Mouse (Mus musculus) embryonic facial prominence, embryonic 13.5 days (tissue): Measurements from ENCODE around the gene Dync1i1. TPM values are rescaled to one million over a fixed set of nuclear protein-coding genes. Genes with fewer than 3 reads are reported as not detected.

Experiments used
- ATAC-seq: fragments of 200-750 bp; cut with Nextera tagmentation; 2 replicates; pipeline ENCODE4 v1.8.0; 2017; ENCODE audit warnings: low read depth; ENCODE audit not compliant: insufficient number of reproducible peaks, insufficient read depth, low FRiP score, low TSS enrichment
- H3K27ac ChIP-seq: fragments of 300-500 bp; sonication (generic); 2 replicates; pipeline ENCODE4 v1.5.1; 2015; ENCODE audit warnings: moderate library complexity, mild to moderate bottlenecking, inconsistent platforms
- H3K27me3 ChIP-seq: fragments of 300-500 bp; sonication (generic); 2 replicates; pipeline ENCODE4 v1.6.1; 2015; ENCODE audit warnings: mild to moderate bottlenecking, inconsistent platforms
- H3K36me3 ChIP-seq: fragments of 300-500 bp; sonication (generic); 2 replicates; pipeline ENCODE4 v1.6.1; 2015; ENCODE audit warnings: mild to moderate bottlenecking, inconsistent platforms
- H3K4me1 ChIP-seq: fragments of 300-500 bp; sonication (generic); 2 replicates; pipeline ENCODE4 v1.6.1; 2015; ENCODE audit warnings: inconsistent platforms
- H3K4me2 ChIP-seq: fragments of 300-500 bp; sonication (generic); 2 replicates; pipeline ENCODE4 v1.6.1; 2015; ENCODE audit warnings: moderate library complexity, mild to moderate bottlenecking, inconsistent platforms
- H3K4me3 ChIP-seq: fragments of 300-500 bp; sonication (generic); 2 replicates; pipeline ENCODE4 v1.5.1; 2015; ENCODE audit warnings: mild to moderate bottlenecking, inconsistent platforms
- H3K9ac ChIP-seq: fragments of 300-500 bp; sonication (generic); 2 replicates; pipeline ENCODE4 v1.6.1; 2015; ENCODE audit warnings: mild to moderate bottlenecking, inconsistent platforms
- H3K9me3 ChIP-seq: fragments of 300-500 bp; sonication (generic); 2 replicates; pipeline ENCODE4 v1.6.1; 2016; ENCODE audit warnings: inconsistent platforms
- WGBS: fragments of 180-500 bp; shearing (Covaris S2); methylation state at CpG from one replicate; pipeline ENCODE4 v1.1.7; 2015; ENCODE audit warnings: mixed read lengths; 5-methylcytosine and 5-hydroxymethylcytosine counted together
- polyA plus RNA-seq: library from polyadenylated mRNA; unstranded; fragments of >200 nt; fragmentation: Nextera tagmentation; extraction: Ambion mirVana; gene quantifications from 2 replicates; pipeline ENCODE4 v1.2.1, GENCODE M21; 2015

The Dync1i1 gene
- polyA plus RNA-seq, 1 experiment from 2014 or later = 3.8 TPM

GRCm38 (mm10) chr6:5781752-5782151 is 56.3 kb downstream of the Dync1i1 start:
- ATAC-seq = no peak
- 82% methylated on average over 6 of the region's 6 CpGs for WGBS

DNA sequence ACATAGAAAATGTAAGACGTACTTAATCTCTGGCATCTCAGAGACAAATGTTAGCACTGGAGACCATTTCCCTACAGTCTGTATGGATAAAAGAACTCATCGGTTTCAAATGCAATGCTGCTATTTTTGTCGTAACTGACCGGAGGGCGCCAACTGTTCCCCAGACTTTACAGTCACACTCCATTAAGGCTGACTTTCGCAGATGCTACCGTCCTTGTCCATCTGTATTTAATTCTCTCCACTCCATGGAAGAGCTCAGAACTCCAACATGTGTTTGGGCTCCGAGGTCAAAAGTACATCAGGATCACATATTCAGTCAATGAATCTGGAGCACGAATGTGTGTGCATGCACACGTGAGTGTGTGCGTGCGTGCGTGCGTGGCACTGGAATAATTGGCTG is 58.4 kb downstream of the Dync1i1 start:
- Histone ChIP-seq H3K36me3 (no peaks in the 10 kb centered on the region), H3K9ac (no peak overlapping the region), H3K4me2 (no peak overlapping the region), H3K4me1 (0 out of 2 replicates have a peak, but pooled peaks cover 5% of the 10 kb centered on the region), H3K4me3 (no peak overlapping the region), H3K9me3 (no peaks in the 10 kb centered on the region), H3K27me3 (no peaks in the 10 kb centered on the region), H3K27ac (no peak overlapping the region)
- 55% methylated on average over 14 of the region's 14 CpGs for WGBS
- ATAC-seq = no peak

More at GRCm38 (mm10) chr6:5781752-5782151, 56.3 kb downstream of the Dync1i1 start:
- H3K4me1 ChIP-seq = 0 out of 2 replicates have a peak, but pooled peaks cover 5% of the 10 kb centered on the region
- no peak overlapping the region for H3K4me3 ChIP-seq
- H3K27me3 ChIP-seq = no peaks in the 10 kb centered on the region
- no peak overlapping the region for H3K4me2 ChIP-seq
- H3K9ac ChIP-seq = no peak overlapping the region
- no peaks in the 10 kb centered on the region for H3K9me3 ChIP-seq
- H3K27ac ChIP-seq = no peak overlapping the region
- H3K36me3 ChIP-seq = no peaks in the 10 kb centered on the region

DNA sequence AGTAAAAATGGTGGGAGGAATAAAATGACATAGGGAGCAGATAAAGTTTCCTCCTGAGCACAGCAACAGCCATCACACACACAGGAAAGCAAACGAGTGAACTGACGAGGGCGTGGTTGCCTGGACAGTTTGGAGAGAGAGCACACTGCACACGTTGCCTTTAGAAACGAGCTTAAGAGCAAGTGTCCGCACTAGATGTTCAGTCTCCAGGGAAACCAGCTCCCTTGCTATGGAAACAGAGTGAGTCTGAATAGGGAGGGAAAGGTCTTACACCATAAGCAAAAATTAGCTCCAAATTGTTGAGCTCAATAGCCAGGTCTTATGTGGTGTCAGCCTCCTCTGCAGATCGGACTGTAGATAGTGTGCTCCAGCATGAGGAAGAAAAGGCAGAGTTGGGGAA is 65.2 kb downstream of the Dync1i1 start:
- H3K4me1 ChIP-seq = no peaks in the 10 kb centered on the region
- no peak for ATAC-seq
- WGBS = 72% methylated on average over 7 of the region's 7 CpGs
- H3K36me3 ChIP-seq = no peaks in the 10 kb centered on the region
- H3K27me3 ChIP-seq = no peaks in the 10 kb centered on the region
- H3K4me2 ChIP-seq = no peak overlapping the region
- no peak overlapping the region for H3K9ac ChIP-seq
- H3K9me3 ChIP-seq = no peaks in the 10 kb centered on the region
- no peak overlapping the region for H3K27ac ChIP-seq
- H3K4me3 ChIP-seq = no peak overlapping the region

- Histone ChIP-seq H3K27me3 (no peaks in the 10 kb centered on the region), H3K9ac (no peak overlapping the region), H3K36me3 (no peaks in the 10 kb centered on the region), H3K4me2 (no peak overlapping the region), H3K4me3 (no peak overlapping the region), H3K9me3 (no peaks in the 10 kb centered on the region), H3K27ac (no peak overlapping the region), H3K4me1 (no peaks in the 10 kb centered on the region)
- no peak for ATAC-seq
- WGBS = 75% methylated on average over 5 of the region's 5 CpGs
Observed at GRCm38 (mm10) chr6:5794106-5794753, 68.8 kb downstream of the Dync1i1 start.

- 81% methylated on average over 2 of the region's 2 CpGs for WGBS
Observed at GRCm38 (mm10) chr6:5795314-5795713, 69.9 kb downstream of the Dync1i1 start.

DNA sequence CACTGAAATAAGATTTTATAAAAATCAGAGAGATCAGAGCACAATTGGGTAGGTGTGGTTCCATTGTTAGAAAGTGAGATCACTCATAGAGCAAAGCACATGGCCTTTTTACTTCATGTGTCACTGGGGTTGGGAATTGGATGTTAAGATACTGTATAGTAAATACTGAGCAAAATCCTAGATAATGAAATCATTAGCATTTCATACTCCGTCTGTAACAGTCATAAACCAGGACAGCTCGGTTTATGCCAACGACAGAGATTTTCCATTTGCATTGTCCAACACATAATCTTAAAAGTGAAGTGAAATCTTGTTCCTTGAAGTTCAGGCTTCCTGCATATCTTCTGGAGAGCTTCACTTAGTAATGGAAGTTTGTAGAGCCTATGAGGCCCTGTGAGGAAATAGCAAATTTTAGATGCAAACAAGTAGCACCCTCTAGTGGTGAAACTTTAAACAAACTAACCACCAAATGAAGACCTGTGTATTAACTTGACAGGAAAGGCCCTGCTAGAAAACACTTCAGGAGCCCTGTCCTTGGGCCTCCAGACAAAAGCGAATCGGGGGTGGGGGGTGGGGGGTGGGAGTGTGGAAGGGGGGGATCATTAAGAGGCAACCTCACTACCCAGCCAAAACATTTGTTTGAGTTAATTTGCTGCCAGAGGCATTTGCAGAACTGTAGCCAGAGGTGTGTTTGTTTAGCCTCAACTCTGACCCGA is 76.8 kb downstream of the Dync1i1 start:
- 49% methylated on average over 6 of the region's 6 CpGs for WGBS
- no peaks in the 10 kb centered on the region for H3K27me3 ChIP-seq
- H3K4me2 ChIP-seq = no peak overlapping the region
- H3K27ac ChIP-seq = no peak overlapping the region
- 0 out of 2 replicates have a peak, but pooled peaks cover 4% of the 10 kb centered on the region for H3K4me1 ChIP-seq
- no peak overlapping the region for H3K4me3 ChIP-seq
- no peaks in the 10 kb centered on the region for H3K36me3 ChIP-seq
- no peak overlapping the region for H3K9ac ChIP-seq
- H3K9me3 ChIP-seq = no peaks in the 10 kb centered on the region
- ATAC-seq = no peak

More at GRCm38 (mm10) chr6:5795314-5795713, 69.9 kb downstream of the Dync1i1 start:
- H3K4me3 ChIP-seq = no peak overlapping the region
- no peaks in the 10 kb centered on the region for H3K27me3 ChIP-seq
- no peak for ATAC-seq
- no peaks in the 10 kb centered on the region for H3K9me3 ChIP-seq
- no peaks in the 10 kb centered on the region for H3K4me1 ChIP-seq
- H3K9ac ChIP-seq = no peak overlapping the region
- no peak overlapping the region for H3K27ac ChIP-seq
- no peak overlapping the region for H3K4me2 ChIP-seq
- H3K36me3 ChIP-seq = no peaks in the 10 kb centered on the region

DNA sequence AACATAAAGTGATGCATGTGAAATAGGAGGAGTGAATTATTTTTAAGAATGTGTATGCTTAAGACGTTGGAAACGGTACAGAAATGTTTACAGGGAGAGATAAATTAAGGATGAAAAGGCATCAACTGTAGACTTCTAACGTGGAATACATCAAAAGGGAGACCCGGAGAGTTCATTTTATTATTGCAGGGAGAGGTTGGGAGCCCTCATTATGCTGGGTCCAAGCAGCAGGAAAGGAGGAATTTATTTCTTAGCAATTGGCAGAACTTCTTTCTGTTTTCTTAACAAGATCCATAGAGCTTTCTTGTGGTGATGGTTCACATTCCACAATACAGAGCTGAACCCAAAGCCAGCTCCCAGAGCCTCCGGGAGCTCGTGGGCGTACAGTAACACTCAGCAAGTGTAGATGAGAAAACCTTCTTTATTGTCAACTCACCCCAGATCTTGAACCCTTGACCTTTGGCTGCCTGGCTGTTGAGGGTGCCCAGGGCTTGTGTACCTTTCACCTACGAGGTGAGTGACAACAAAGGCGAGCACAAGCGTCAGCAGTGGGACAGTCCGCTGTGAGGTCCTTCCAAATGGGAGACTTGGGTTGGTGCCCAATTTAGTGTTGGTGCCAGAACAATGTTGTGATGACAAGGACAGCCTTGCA is 77.5 kb downstream of the Dync1i1 start:
- no peaks in the 10 kb centered on the region for H3K9me3 ChIP-seq
- ATAC-seq = no peak
- peaks cover 8% of the 10 kb centered on the region; the same call in 1 of the 2 replicates for H3K4me1 ChIP-seq
- 46% methylated on average over 11 of the region's 11 CpGs for WGBS
- H3K9ac ChIP-seq = no peak overlapping the region
- no peak overlapping the region for H3K27ac ChIP-seq
- no peak overlapping the region for H3K4me3 ChIP-seq
- H3K27me3 ChIP-seq = no peaks in the 10 kb centered on the region
- no peak overlapping the region for H3K4me2 ChIP-seq
- H3K36me3 ChIP-seq = no peaks in the 10 kb centered on the region

DNA sequence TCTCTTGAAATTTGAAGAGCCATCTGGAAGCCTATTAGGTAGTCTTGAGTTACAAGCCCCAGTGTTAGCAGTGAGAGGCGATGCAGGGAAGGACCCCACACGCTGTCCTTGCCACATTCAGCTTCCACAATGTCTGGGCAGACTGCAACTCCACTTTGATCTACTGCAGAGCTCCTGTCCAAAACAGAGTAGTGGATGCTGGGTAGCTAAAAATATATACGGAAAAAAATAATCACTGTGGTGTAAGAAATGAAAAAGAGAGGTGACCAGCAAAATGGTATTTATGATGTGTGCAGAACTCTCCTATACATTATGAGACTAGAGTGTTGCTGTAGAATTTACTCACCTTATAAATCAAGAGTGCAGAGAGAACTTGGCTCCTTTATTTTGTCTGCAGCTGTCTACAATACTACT is 82.6 kb downstream of the Dync1i1 start:
- no peaks in the 10 kb centered on the region for H3K36me3 ChIP-seq
- H3K27ac ChIP-seq = no peak overlapping the region
- no peak for ATAC-seq
- H3K27me3 ChIP-seq = no peaks in the 10 kb centered on the region; the same call in 1 of the 2 replicates
- H3K4me3 ChIP-seq = no peak overlapping the region
- H3K4me1 ChIP-seq = peaks cover 5% of the 10 kb centered on the region; the same call in 1 of the 2 replicates
- H3K9me3 ChIP-seq = no peaks in the 10 kb centered on the region
- no peak overlapping the region for H3K9ac ChIP-seq
- H3K4me2 ChIP-seq = no peak overlapping the region
- 28% methylated on average over 3 of the region's 3 CpGs for WGBS

DNA sequence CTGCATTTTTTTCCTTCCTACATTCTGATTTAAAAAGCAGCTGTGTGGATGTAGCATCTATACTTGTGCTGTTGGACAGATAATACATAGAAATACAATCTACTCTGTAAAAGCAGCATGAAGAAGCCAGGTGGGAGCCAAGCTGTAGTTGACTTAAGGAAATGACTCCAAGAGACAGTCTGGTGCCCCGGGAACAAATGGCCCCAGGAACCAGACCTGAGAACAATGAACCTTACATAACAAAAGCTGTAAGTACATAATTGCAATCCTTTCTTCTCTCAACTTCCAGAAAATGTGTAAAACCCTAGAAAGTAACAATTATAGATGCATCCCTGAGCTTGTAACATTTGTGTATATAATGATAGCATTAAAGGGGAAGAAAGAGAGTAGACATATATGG is 86.6 kb downstream of the Dync1i1 start:
- Histone ChIP-seq H3K27ac (no peak overlapping the region), H3K4me1 (peaks cover 5% of the 10 kb centered on the region; the same call in 1 of the 2 replicates), H3K36me3 (no peaks in the 10 kb centered on the region), H3K9me3 (no peaks in the 10 kb centered on the region), H3K4me3 (no peak overlapping the region), H3K4me2 (no peak overlapping the region), H3K9ac (no peak overlapping the region), H3K27me3 (no peaks in the 10 kb centered on the region; the same call in 1 of the 2 replicates)
- WGBS = 40% methylated on average over 1 of the region's 1 CpGs
- ATAC-seq = no peak

- no peaks in the 10 kb centered on the region for H3K9me3 ChIP-seq
- no peaks in the 10 kb centered on the region for H3K36me3 ChIP-seq
- ATAC-seq = no peak
- WGBS = 86% methylated on average over 3 of the region's 3 CpGs
- H3K4me3 ChIP-seq = no peak overlapping the region
- H3K9ac ChIP-seq = no peak overlapping the region
- H3K27ac ChIP-seq = no peak overlapping the region
- 0 out of 2 replicates have a peak, but pooled peaks cover 2% of the 10 kb centered on the region for H3K27me3 ChIP-seq
- H3K4me2 ChIP-seq = no peak overlapping the region
- H3K4me1 ChIP-seq = no peaks in the 10 kb centered on the region
Observed at GRCm38 (mm10) chr6:5819674-5820073, 94.2 kb downstream of the Dync1i1 start.

DNA sequence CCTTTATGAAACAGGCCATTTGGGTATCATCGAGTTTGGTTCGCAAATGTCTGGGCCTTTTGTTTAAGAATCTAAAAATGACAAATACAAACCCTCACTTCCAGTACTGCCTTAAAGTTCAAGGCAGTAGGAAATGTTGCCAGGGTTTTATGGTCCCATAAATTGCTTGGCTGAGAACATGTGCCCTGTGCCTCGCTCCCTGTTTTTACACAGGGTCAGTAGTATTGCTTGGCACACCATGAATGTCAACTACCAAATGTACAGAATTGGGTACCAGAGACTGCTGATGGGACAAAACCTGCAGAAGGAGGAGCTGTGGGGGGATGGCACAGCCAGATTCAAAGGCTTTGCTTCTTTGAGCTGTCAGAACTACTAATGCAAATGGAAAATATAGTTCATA is 100.0 kb downstream of the Dync1i1 start:
- Histone ChIP-seq H3K4me1 (peaks cover 22% of the 10 kb centered on the region), H3K4me3 (no peak overlapping the region), H3K4me2 (no peak overlapping the region), H3K9me3 (no peaks in the 10 kb centered on the region), H3K27me3 (peaks cover 3% of the 10 kb centered on the region; the same call in 1 of the 2 replicates), H3K27ac (no peak overlapping the region), H3K9ac (no peak overlapping the region), H3K36me3 (no peaks in the 10 kb centered on the region)
- no peak for ATAC-seq
- 80% methylated on average over 3 of the region's 3 CpGs for WGBS
